Mouse (Mus musculus): ENCODE data around the gene Atp10a.

Atp10a gene

GRCm38 (mm10) chr7:58690997-58691596, 35.1 kb downstream of the Atp10a start:
- no peak for DNase-seq

- DNase-seq = peak; percentile 24
Observed at GRCm38 (mm10) chr7:58692704-58693103, 36.7 kb downstream of the Atp10a start.

GRCm38 (mm10) chr7:58693342-58693741, 37.4 kb downstream of the Atp10a start:
- DNase-seq = peak; percentile 70

- no peak for DNase-seq
Observed at GRCm38 (mm10) chr7:58695661-58696060, 39.7 kb downstream of the Atp10a start.

- DNase-seq = no peak
Observed at GRCm38 (mm10) chr7:58697092-58697491, 41.1 kb downstream of the Atp10a start.

GRCm38 (mm10) chr7:58698738-58699442, 42.9 kb downstream of the Atp10a start:
- no peak for DNase-seq

- no peak for DNase-seq
Observed at GRCm38 (mm10) chr7:58701311-58701710, 45.3 kb downstream of the Atp10a start.

- DNase-seq = no peak
Observed at GRCm38 (mm10) chr7:58705158-58705557, 49.2 kb downstream of the Atp10a start.

GRCm38 (mm10) chr7:58709306-58709705, 53.3 kb downstream of the Atp10a start:
- no peak for DNase-seq

- no peak for DNase-seq
Observed at GRCm38 (mm10) chr7:58710312-58710711, 54.3 kb downstream of the Atp10a start.

- DNase-seq = no peak
Observed at GRCm38 (mm10) chr7:58711811-58712210, 55.8 kb downstream of the Atp10a start.

- DNase-seq = no peak
Observed at GRCm38 (mm10) chr7:58715576-58716144, 59.7 kb downstream of the Atp10a start.

GRCm38 (mm10) chr7:58716626-58717025, 60.7 kb downstream of the Atp10a start:
- DNase-seq = no peak

- DNase-seq = no peak
Observed at GRCm38 (mm10) chr7:58718556-58718955, 62.6 kb downstream of the Atp10a start.

GRCm38 (mm10) chr7:58719218-58719938, 63.4 kb downstream of the Atp10a start:
- DNase-seq = no peak

- no peak for DNase-seq
Observed at GRCm38 (mm10) chr7:58722250-58722649, 66.3 kb downstream of the Atp10a start.

GRCm38 (mm10) chr7:58730201-58730600, 74.2 kb downstream of the Atp10a start:
- no peak for DNase-seq

- DNase-seq = no peak
Observed at GRCm38 (mm10) chr7:58730831-58731230, 74.9 kb downstream of the Atp10a start.

- DNase-seq = no peak
Observed at GRCm38 (mm10) chr7:58732406-58732805, 76.4 kb downstream of the Atp10a start.

- DNase-seq = no peak
Observed at GRCm38 (mm10) chr7:58733490-58733901, 77.5 kb downstream of the Atp10a start.

GRCm38 (mm10) chr7:58736841-58737547, 81.0 kb downstream of the Atp10a start:
- DNase-seq = peak; percentile 27

GRCm38 (mm10) chr7:58740196-58740595, 84.2 kb downstream of the Atp10a start:
- DNase-seq = no peak

- peak; percentile 25 for DNase-seq
Observed at GRCm38 (mm10) chr7:58740842-58741241, 84.9 kb downstream of the Atp10a start.

Data from lung, postnatal 36 days (tissue).